In genomic region chr7:35293464-35293863, GRCm38 (mm10) we compare ENCODE assay signal across 24 mouse cellular contexts. TPM values are rescaled to one million over a fixed set of nuclear protein-coding genes. Genes with fewer than 3 reads are reported as not detected.
DNase-seq lines count a peak whose midpoint lies in the region; ATAC-seq and TF ChIP-seq lines count a peak whose summit lies in the region.
"Had no signal": no experiment of that assay in that cellular context is flagged by ENCODE, and none has a peak within 500 bp of the region (broad histone marks: within the 10 kb centered on the region; RNA-seq: fewer than 3 reads in every experiment).

No protein-coding gene starts in this region.

- H3K9me3 ChIP-seq in hindbrain, postnatal 0 days (ENCODE audit: low read length) = no peaks in the 10 kb centered on the region
- no peaks in the 10 kb centered on the region for H3K9me3 ChIP-seq in hindbrain, embryonic 11.5 days (ENCODE audit: control insufficient read depth, low read length)
- no peaks in the 10 kb centered on the region for H3K9me3 ChIP-seq in limb, embryonic 15.5 days
- no peaks in the 10 kb centered on the region for H3K9me3 ChIP-seq in limb, embryonic 10.5 days (replicated peaks)
- H3K9me3 ChIP-seq: G1E; heart, embryonic 12.5 days; hindbrain, embryonic 15.5 days; liver, embryonic 15.5 days; megakaryocyte, embryonic 14.5 days; midbrain, embryonic 12.5 days; neural tube, embryonic 13.5 days had no signal

- 85% methylated on average over 13 of the region's 13 CpGs for WGBS in hindbrain, postnatal 0 days
- WGBS in hindbrain, embryonic 11.5 days = 88% methylated on average over 13 of the region's 13 CpGs
- WGBS in limb, embryonic 15.5 days = 91% methylated on average over 13 of the region's 13 CpGs
- 91% methylated on average over 13 of the region's 13 CpGs for WGBS in limb, embryonic 10.5 days

- no peak for DNase-seq in hindbrain, postnatal 0 days (ENCODE audit: low spot score)
- no peak for DNase-seq in hindbrain, embryonic 11.5 days (ENCODE audit: low spot score)
- no peak for DNase-seq in limb, embryonic 10.5 days (ENCODE audit: low spot score)
- peak; percentile 70 for DNase-seq in ZHBTc4 (ENCODE audit: low read depth, low spot score)
- no peak for DNase-seq in lung, postnatal 36 days
- DNase-seq: adrenal gland, postnatal 14 days; B cell, adult 2 months; cerebellum, adult 11-12 months; gastrocnemius, postnatal 25 days; heart, adult 2 months; liver; lung, postnatal 4 days had no signal

- no peak overlapping the region for H3K27ac ChIP-seq in hindbrain, postnatal 0 days
- H3K27ac ChIP-seq in hindbrain, embryonic 11.5 days (ENCODE audit: low read depth, low read length) = no peak overlapping the region
- H3K27ac ChIP-seq in limb, embryonic 15.5 days = no peak overlapping the region
- no peak overlapping the region for H3K27ac ChIP-seq in limb, embryonic 10.5 days
- H3K27ac ChIP-seq: heart, adult 2 months; hindbrain, embryonic 15.5 days; layer of hippocampus, adult 2 months; left cerebral cortex, adult 2 months; liver, embryonic 15.5 days; midbrain, embryonic 12.5 days; neural tube, embryonic 13.5 days had no signal

- H3K4me3 ChIP-seq in hindbrain, postnatal 0 days (ENCODE audit: low read length) = no peak overlapping the region
- H3K4me3 ChIP-seq in hindbrain, embryonic 11.5 days (ENCODE audit: low read depth, low read length) = no peak overlapping the region
- H3K4me3 ChIP-seq in limb, embryonic 15.5 days = no peak overlapping the region
- no peak overlapping the region for H3K4me3 ChIP-seq in limb, embryonic 10.5 days
- H3K4me3 ChIP-seq: heart, adult 2 months; heart, embryonic 12.5 days; hindbrain, embryonic 15.5 days; layer of hippocampus, adult 2 months; left cerebral cortex, adult 2 months; liver, embryonic 15.5 days; megakaryocyte, embryonic 14.5 days; midbrain, embryonic 12.5 days; neural tube, embryonic 13.5 days had no signal

- no peak overlapping the region for H3K4me2 ChIP-seq in hindbrain, postnatal 0 days (ENCODE audit: low read depth, low read length)
- H3K4me2 ChIP-seq in hindbrain, embryonic 11.5 days (replicated peaks; ENCODE audit: low read depth, low read length) = no peak overlapping the region
- no peak overlapping the region for H3K4me2 ChIP-seq in limb, embryonic 15.5 days
- H3K4me2 ChIP-seq: heart, embryonic 12.5 days; hindbrain, embryonic 15.5 days; liver, embryonic 15.5 days; midbrain, embryonic 12.5 days; neural tube, embryonic 13.5 days had no signal

- no peak overlapping the region for H3K9ac ChIP-seq in hindbrain, postnatal 0 days (replicated peaks; ENCODE audit: low read length)
- H3K9ac ChIP-seq in hindbrain, embryonic 11.5 days (ENCODE audit: low read depth, low read length) = no peak overlapping the region
- H3K9ac ChIP-seq in limb, embryonic 15.5 days = no peak overlapping the region
- H3K9ac ChIP-seq: heart, embryonic 12.5 days; hindbrain, embryonic 15.5 days; liver, embryonic 15.5 days; midbrain, embryonic 12.5 days; neural tube, embryonic 13.5 days had no signal

- H3K36me3 ChIP-seq in hindbrain, postnatal 0 days (ENCODE audit: insufficient read depth, low read length) = peaks cover 70% of the 10 kb centered on the region
- H3K36me3 ChIP-seq in hindbrain, embryonic 11.5 days (ENCODE audit: control insufficient read depth, insufficient read depth, low read length) = peaks cover 11% of the 10 kb centered on the region; the same call in 1 of the 2 replicates
- peaks cover 80% of the 10 kb centered on the region for H3K36me3 ChIP-seq in limb, embryonic 15.5 days
- H3K36me3 ChIP-seq in limb, embryonic 10.5 days = peaks cover 91% of the 10 kb centered on the region

- ATAC-seq in hindbrain, postnatal 0 days = no peak
- ATAC-seq in hindbrain, embryonic 11.5 days (ENCODE audit: low FRiP score) = no peak
- 0 out of 2 replicates have a peak, but pooled peaks have one; percentile 48 for ATAC-seq in limb, embryonic 15.5 days (ENCODE audit: insufficient number of reproducible peaks, low FRiP score, low TSS enrichment, low read depth)
- ATAC-seq: forebrain, embryonic 14.5 days had no signal

- H3K4me1 ChIP-seq in hindbrain, postnatal 0 days (ENCODE audit: insufficient read depth, low read length) = no peaks in the 10 kb centered on the region
- no peaks in the 10 kb centered on the region for H3K4me1 ChIP-seq in hindbrain, embryonic 11.5 days (replicated peaks; ENCODE audit: control insufficient read depth, insufficient read depth, low read length)
- H3K4me1 ChIP-seq in limb, embryonic 15.5 days = no peaks in the 10 kb centered on the region
- no peaks in the 10 kb centered on the region for H3K4me1 ChIP-seq in limb, embryonic 10.5 days
- H3K4me1 ChIP-seq: heart, embryonic 12.5 days; hindbrain, embryonic 15.5 days; liver, embryonic 15.5 days; megakaryocyte, embryonic 14.5 days; midbrain, embryonic 12.5 days; neural tube, embryonic 13.5 days had no signal

- no peaks in the 10 kb centered on the region for H3K27me3 ChIP-seq in hindbrain, postnatal 0 days (ENCODE audit: insufficient read depth, low read length)
- no peaks in the 10 kb centered on the region for H3K27me3 ChIP-seq in hindbrain, embryonic 11.5 days (ENCODE audit: control insufficient read depth, insufficient read depth, low read length)
- H3K27me3 ChIP-seq in limb, embryonic 15.5 days = no peaks in the 10 kb centered on the region
- no peaks in the 10 kb centered on the region for H3K27me3 ChIP-seq in limb, embryonic 10.5 days (ENCODE audit: low read depth, poor library complexity, severe bottlenecking)
- H3K27me3 ChIP-seq: heart, embryonic 12.5 days; hindbrain, embryonic 15.5 days; liver, embryonic 15.5 days; megakaryocyte, embryonic 14.5 days; midbrain, embryonic 12.5 days; neural tube, embryonic 13.5 days had no signal

- peak; percentile 15; the same call in 1 of the 2 replicates for TF ChIP-seq CTCF in hindbrain, postnatal 0 days (IDR thresholded peaks at IDR 0.05; ENCODE audit: low read depth)

RNA-seq across cellular contexts. Expression of gene Gpatch1, which starts 24.8 kb away (rescaled TPM):
- total RNA-seq in hindbrain, postnatal 0 days (2014; rRNA removed) = 7.0 and 7.5 TPM in 2 replicates
- 17.9 and 18.9 TPM in 2 replicates for polyA plus RNA-seq in hindbrain, postnatal 0 days (2015; fragmentation: Nextera tagmentation; extraction: Ambion mirVana)
- 18.1 and 19.5 TPM in 2 replicates for polyA plus RNA-seq in hindbrain, embryonic 11.5 days (2014; fragmentation: Nextera tagmentation; extraction: Ambion mirVana)
- polyA plus RNA-seq in limb, embryonic 15.5 days (2015; fragmentation: Nextera tagmentation; extraction: Ambion mirVana) = 14.8 and 16.1 TPM in 2 replicates
- 15.9 and 17.8 TPM in 2 replicates for polyA plus RNA-seq in limb, embryonic 10.5 days (2016; fragmentation: Nextera tagmentation; extraction: Ambion mirVana)

RNA-seq across cellular contexts. Expression of gene Rhpn2, which starts 40.5 kb away (rescaled TPM):
- total RNA-seq in hindbrain, postnatal 0 days (2014; rRNA removed) = 3.8 and 4.7 TPM in 2 replicates
- polyA plus RNA-seq in hindbrain, postnatal 0 days (2015; fragmentation: Nextera tagmentation; extraction: Ambion mirVana) = 2.8 and 3.0 TPM in 2 replicates
- polyA plus RNA-seq in hindbrain, embryonic 11.5 days (2014; fragmentation: Nextera tagmentation; extraction: Ambion mirVana) = 3.1 and 3.7 TPM in 2 replicates
- polyA plus RNA-seq in limb, embryonic 15.5 days (2015; fragmentation: Nextera tagmentation; extraction: Ambion mirVana) = 2.8 and 2.9 TPM in 2 replicates
- 3.2 and 3.5 TPM in 2 replicates for polyA plus RNA-seq in limb, embryonic 10.5 days (2016; fragmentation: Nextera tagmentation; extraction: Ambion mirVana)
- total RNA-seq: hematopoietic stem cell, adult 5-6 weeks had no signal
